Mouse (Mus musculus): ENCODE results near the gene Epb41l2. TPM values are rescaled to one million over a fixed set of nuclear protein-coding genes. Genes with fewer than 3 reads are reported as not detected.

Gene Epb41l2
- polyA plus RNA-seq, 1 experiment from 2014 or later: 20.7 TPM

Other genes starting within 250 kb of the Epb41l2 start
- gene Akap7, start 51.9 kb upstream of the Epb41l2 start, polyA plus RNA-seq (2015; fragmentation: Nextera tagmentation; extraction: Ambion mirVana): 24.5 and 28.3 TPM in 2 replicates
- gene Smlr1, start 176.5 kb downstream of the Epb41l2 start, polyA plus RNA-seq (2015; fragmentation: Nextera tagmentation; extraction: Ambion mirVana): not detected in 2 replicates